Mouse (Mus musculus) midbrain, embryonic 11.5 days (tissue): ENCODE measurements around the gene Sco1. TPM values are rescaled to one million over a fixed set of nuclear protein-coding genes. Genes with fewer than 3 reads are reported as not detected.
A peak's percentile ranks its signal among the peaks of the same experiment; 100 is the strongest.

Experiments used
- ATAC-seq: fragments of 200-750 bp; cut with Nextera tagmentation; 2 replicates; pipeline ENCODE4 v1.8.0; 2017; ENCODE audit warnings: moderate TSS enrichment, moderate library complexity; ENCODE audit not compliant: low FRiP score
- DNase-seq: peaks from one replicate; pipeline ENCODE4 v3.0.0; 2015; ENCODE audit warnings: low spot score; ENCODE audit errors: missing footprints
- H3K27ac ChIP-seq: fragments of 300-500 bp; sonication (generic); 2 replicates; pipeline ENCODE4 v1.5.1; 2014; ENCODE audit warnings: low read depth, low read length
- H3K27me3 ChIP-seq: fragments of 300-500 bp; sonication (generic); 2 replicates; pipeline ENCODE4 v1.6.1; 2014; ENCODE audit warnings: mild to moderate bottlenecking, low read length, moderate library complexity, mixed read lengths; ENCODE audit not compliant: control insufficient read depth, insufficient read depth
- H3K36me3 ChIP-seq: fragments of 300-500 bp; sonication (generic); 2 replicates; pipeline ENCODE4 v1.6.1; 2014; ENCODE audit warnings: mild to moderate bottlenecking, low read length, moderate library complexity, mixed read lengths; ENCODE audit not compliant: control insufficient read depth, insufficient read depth
- H3K4me1 ChIP-seq: fragments of 300-500 bp; sonication (generic); 2 replicates; pipeline ENCODE4 v1.6.1; 2014; ENCODE audit warnings: low read length; ENCODE audit not compliant: control insufficient read depth, insufficient read depth
- H3K4me2 ChIP-seq: fragments of 300-500 bp; sonication (generic); 2 replicates; pipeline ENCODE4 v1.6.1; 2014; ENCODE audit warnings: mild to moderate bottlenecking, moderate library complexity
- H3K4me3 ChIP-seq: fragments of 300-500 bp; sonication (generic); 2 replicates; pipeline ENCODE4 v1.5.1; 2014; ENCODE audit warnings: low read depth, low read length
- H3K9ac ChIP-seq: fragments of 300-500 bp; sonication (generic); 2 replicates; pipeline ENCODE4 v1.6.1; 2014; ENCODE audit warnings: low read length
- H3K9me3 ChIP-seq: fragments of 300-500 bp; sonication (generic); 2 replicates; pipeline ENCODE4 v1.6.1; 2016; ENCODE audit warnings: low read length; ENCODE audit not compliant: control insufficient read depth
- WGBS: fragments of 180-500 bp; shearing (Covaris S2); extraction: QIAGEN DNeasy Blood & Tissue Kit; methylation state at CpG from one replicate; pipeline ENCODE4 v1.1.7; 2014; 5-methylcytosine and 5-hydroxymethylcytosine counted together
- polyA plus RNA-seq: library from polyadenylated mRNA; unstranded; fragments of >200 nt; fragmentation: Nextera tagmentation; extraction: Ambion mirVana; gene quantifications from 2 replicates; pipeline ENCODE4 v1.2.1, GENCODE M21; 2014

Sco1 gene
- 18.7 and 19.0 TPM in 2 replicates for polyA plus RNA-seq

- H3K9ac ChIP-seq = peak within 1 kb of the TSS; percentile 83
- peak within 1 kb of the TSS; percentile 76 for H3K4me2 ChIP-seq
- peaks cover 16% of the 10 kb centered on the region for H3K4me1 ChIP-seq
- no peaks in the 10 kb centered on the region for H3K27me3 ChIP-seq
- ATAC-seq = peak; percentile 93
- H3K9me3 ChIP-seq = no peaks in the 10 kb centered on the region
- peaks cover 3% of the 10 kb centered on the region; the same call in 1 of the 2 replicates for H3K36me3 ChIP-seq
- WGBS = under 1% methylated on average over 50 of the region's 50 CpGs
- H3K4me3 ChIP-seq = peak within 1 kb of the TSS; percentile 78
- H3K27ac ChIP-seq = peak within 1 kb of the TSS; percentile 48; the same call in 1 of the 2 replicates
- DNase-seq = peak; percentile 96
Observed at GRCm38 (mm10) chr11:67052321-67052952, at the start of gene Sco1, which contains the start of gene Adprm. TSS of gene Sco1 (plus strand) at chr11:67052670. TSS of gene Adprm (minus strand) at chr11:67052594.

GRCm38 (mm10) chr11:67002911-67003310, 49.6 kb upstream of the Sco1 start:
- DNase-seq (no peak), ATAC-seq (no peak)
- Histone ChIP-seq H3K4me3 (no peak overlapping the region), H3K9me3 (no peaks in the 10 kb centered on the region; the same call in 1 of the 2 replicates), H3K4me1 (peaks cover 11% of the 10 kb centered on the region; the same call in 1 of the 2 replicates), H3K9ac (no peak overlapping the region), H3K27me3 (no peaks in the 10 kb centered on the region), H3K36me3 (no peaks in the 10 kb centered on the region), H3K4me2 (no peak overlapping the region), H3K27ac (no peak overlapping the region)
- 62% methylated on average over 2 of the region's 2 CpGs for WGBS

DNA sequence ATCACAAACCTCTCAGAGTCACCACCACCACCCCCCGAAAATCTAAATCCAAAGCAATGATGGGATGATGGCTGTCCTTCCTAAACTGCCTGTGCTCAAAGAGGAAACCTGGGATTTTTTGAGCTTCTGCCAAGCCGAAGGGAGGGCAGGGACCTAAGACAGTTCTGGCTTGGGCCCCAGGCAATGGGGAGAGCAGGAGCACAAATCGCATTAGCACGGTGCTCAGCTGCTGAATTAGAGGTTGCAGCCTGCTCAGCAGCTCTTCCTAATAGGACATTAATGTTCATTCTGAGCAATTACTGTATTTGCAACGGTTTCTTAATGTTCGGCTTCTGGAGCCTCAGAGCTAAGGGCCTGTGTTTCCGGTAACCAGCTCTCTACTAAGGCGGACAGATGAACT, 44.5 kb upstream of the Sco1 start:
- Histone ChIP-seq H3K27ac (no peak overlapping the region), H3K9ac (no peak overlapping the region), H3K9me3 (no peaks in the 10 kb centered on the region; the same call in 1 of the 2 replicates), H3K36me3 (no peaks in the 10 kb centered on the region), H3K4me3 (no peak overlapping the region), H3K4me2 (no peak overlapping the region), H3K27me3 (no peaks in the 10 kb centered on the region), H3K4me1 (peaks cover 2% of the 10 kb centered on the region; the same call in 1 of the 2 replicates)
- ATAC-seq (no peak), DNase-seq (no peak)
- 82% methylated on average over 8 of the region's 8 CpGs for WGBS

- no peaks in the 10 kb centered on the region for H3K36me3 ChIP-seq
- ATAC-seq = no peak
- WGBS = 97% methylated on average over 4 of the region's 4 CpGs
Observed at GRCm38 (mm10) chr11:67008528-67008927, 43.9 kb upstream of the Sco1 start.

DNA sequence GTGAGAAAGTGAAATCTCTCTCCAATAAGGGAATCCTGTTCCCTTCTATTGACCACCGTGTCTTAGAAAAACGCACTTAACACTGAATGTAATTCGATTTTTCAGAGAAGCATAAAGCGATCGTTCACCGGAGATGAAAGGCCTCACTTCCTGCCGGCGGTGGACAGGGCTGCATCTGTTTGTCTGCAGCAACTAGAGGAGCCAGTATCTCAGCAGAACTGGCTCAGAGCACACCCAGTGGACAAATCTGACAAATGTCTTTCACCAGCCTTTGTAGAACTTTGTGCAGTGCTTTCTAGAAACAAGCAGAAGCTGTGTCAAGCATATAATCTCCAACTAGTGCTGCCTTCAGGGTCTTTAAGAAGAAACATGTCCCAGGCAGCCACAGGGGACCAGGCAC, 42.0 kb upstream of the Sco1 start:
- Histone ChIP-seq H3K4me1 (peaks cover 2% of the 10 kb centered on the region; the same call in 1 of the 2 replicates), H3K4me3 (no peak overlapping the region), H3K36me3 (no peaks in the 10 kb centered on the region), H3K9me3 (no peaks in the 10 kb centered on the region; the same call in 1 of the 2 replicates), H3K9ac (no peak overlapping the region), H3K27ac (no peak overlapping the region), H3K27me3 (no peaks in the 10 kb centered on the region), H3K4me2 (no peak overlapping the region)
- 17% methylated on average over 8 of the region's 8 CpGs for WGBS
- DNase-seq (peak; percentile 90), ATAC-seq (peak; percentile 52; the same call in 1 of the 2 replicates)

More at GRCm38 (mm10) chr11:67008528-67008927, 43.9 kb upstream of the Sco1 start:
- no peak overlapping the region for H3K4me3 ChIP-seq
- DNase-seq = no peak
- H3K9me3 ChIP-seq = no peaks in the 10 kb centered on the region; the same call in 1 of the 2 replicates
- no peak overlapping the region for H3K9ac ChIP-seq
- no peak overlapping the region for H3K4me2 ChIP-seq
- no peak overlapping the region for H3K27ac ChIP-seq
- no peaks in the 10 kb centered on the region for H3K27me3 ChIP-seq
- H3K4me1 ChIP-seq = peaks cover 2% of the 10 kb centered on the region; the same call in 1 of the 2 replicates

GRCm38 (mm10) chr11:67011635-67012034, 40.8 kb upstream of the Sco1 start:
- Histone ChIP-seq H3K27ac (no peak overlapping the region), H3K4me2 (no peak overlapping the region), H3K9ac (no peak overlapping the region), H3K4me1 (peaks cover 2% of the 10 kb centered on the region; the same call in 1 of the 2 replicates), H3K36me3 (no peaks in the 10 kb centered on the region), H3K4me3 (no peak overlapping the region), H3K27me3 (no peaks in the 10 kb centered on the region), H3K9me3 (no peaks in the 10 kb centered on the region)
- no peak for DNase-seq
- WGBS = 15% methylated on average over 4 of the region's 4 CpGs
- ATAC-seq = no peak

DNA sequence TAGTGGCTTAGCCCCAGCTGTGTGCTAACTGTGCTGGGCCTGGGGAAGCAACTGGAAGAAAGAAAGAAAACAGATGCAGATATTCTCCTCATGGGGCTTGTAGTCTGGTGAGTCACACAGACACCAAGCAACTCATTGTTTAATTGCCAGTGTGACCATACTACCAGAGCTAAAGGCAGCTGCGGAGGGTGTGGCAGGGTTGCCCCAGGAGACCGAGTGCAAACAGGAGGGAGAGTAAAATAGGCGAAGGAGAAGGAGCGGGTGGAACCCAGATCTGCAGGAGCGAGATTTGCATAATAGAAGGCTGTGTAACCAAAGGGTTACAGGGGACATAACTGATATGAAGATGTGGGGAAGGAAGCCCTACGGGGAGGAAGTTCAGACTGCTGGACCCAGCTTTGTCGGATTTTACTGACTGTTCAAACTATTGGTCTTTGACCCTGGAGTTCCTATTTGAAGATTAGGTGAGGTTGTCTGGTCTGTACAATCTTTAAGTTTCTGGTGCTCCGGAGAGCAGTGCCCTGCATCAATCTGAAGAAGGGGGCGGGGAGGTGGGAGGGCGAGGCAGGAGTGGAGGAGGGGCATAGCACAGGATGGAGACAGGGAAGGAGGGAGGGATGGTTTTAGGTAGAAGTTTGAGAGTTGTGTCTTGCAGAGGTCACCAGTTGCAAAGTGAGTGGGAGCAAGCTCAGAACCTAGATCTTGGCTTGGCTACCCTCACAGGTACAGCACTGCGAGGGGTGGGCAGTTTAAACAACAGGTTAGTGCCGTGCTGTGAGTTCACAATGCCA, 34.5 kb upstream of the Sco1 start:
- WGBS = 4% methylated on average over 12 of the region's 12 CpGs
- H3K4me3 ChIP-seq = no peak overlapping the region
- no peaks in the 10 kb centered on the region for H3K36me3 ChIP-seq
- ATAC-seq (peak; percentile 75), DNase-seq (no peak)
- H3K27me3 ChIP-seq = peaks cover 4% of the 10 kb centered on the region
- peaks cover 12% of the 10 kb centered on the region for H3K4me1 ChIP-seq
- H3K9me3 ChIP-seq = no peaks in the 10 kb centered on the region
- peak overlapping the region; percentile 8; the same call in 1 of the 2 replicates for H3K4me2 ChIP-seq
- H3K9ac ChIP-seq = no peak overlapping the region
- H3K27ac ChIP-seq = 0 out of 2 replicates have a peak overlapping the region, but pooled peaks have one; percentile 6

DNA sequence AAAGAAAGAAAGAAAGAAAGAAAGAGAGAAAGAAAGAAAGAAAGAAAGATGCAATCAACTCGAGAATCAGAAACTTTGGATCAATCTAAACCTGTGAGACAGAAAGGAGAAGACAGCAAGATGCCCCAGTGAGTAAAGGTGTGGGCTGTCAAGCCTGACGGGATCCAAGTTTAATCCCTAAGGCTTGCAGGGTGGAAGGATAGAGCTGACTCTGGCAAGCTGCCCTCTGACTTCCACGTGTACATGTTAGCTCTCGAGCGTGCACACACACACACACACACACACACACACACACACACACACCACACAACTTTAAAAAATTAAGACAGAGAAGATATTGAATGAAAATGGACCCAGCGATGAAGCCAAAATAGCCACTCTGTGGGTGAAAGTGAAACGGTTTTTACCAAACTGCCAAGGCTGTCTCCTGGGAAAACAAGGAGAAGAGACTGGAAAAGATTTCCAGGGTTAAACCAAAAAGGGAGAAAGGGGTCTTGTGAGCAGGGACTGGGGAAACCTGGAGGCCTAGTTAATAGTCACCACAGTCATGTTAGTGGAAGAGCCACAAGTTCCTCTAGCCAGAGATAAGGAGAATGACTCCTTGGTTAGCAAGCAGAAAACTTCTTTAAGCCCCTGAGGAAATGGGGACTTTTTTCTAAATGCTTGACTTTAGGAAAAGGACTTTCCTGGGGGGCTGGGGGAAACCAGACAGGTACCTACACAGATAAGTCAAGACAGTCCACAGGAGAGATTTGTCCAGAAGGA, 32.6 kb upstream of the Sco1 start:
- no peak overlapping the region for H3K4me2 ChIP-seq
- no peak overlapping the region for H3K9ac ChIP-seq
- H3K27me3 ChIP-seq = peaks cover 4% of the 10 kb centered on the region
- ATAC-seq = no peak
- no peaks in the 10 kb centered on the region for H3K9me3 ChIP-seq
- no peak for DNase-seq
- H3K4me3 ChIP-seq = no peak overlapping the region
- WGBS = 57% methylated on average over 7 of the region's 7 CpGs
- H3K27ac ChIP-seq = no peak overlapping the region
- H3K4me1 ChIP-seq = peaks cover 16% of the 10 kb centered on the region
- H3K36me3 ChIP-seq = no peaks in the 10 kb centered on the region
